Mouse (Mus musculus) CH12.LX (cell line): Measurements from ENCODE around the gene Cpsf6.

Source experiments
- CHD2 ChIP-seq: IDR thresholded peaks from 2 replicates; pipeline ENCODE4 v1.6.1; 2011; ENCODE audit warnings: low read length, improper control_type of control experiment
- CTCF ChIP-seq, 2 experiments: IDR thresholded peaks in 1 of 2; conservative IDR thresholded peaks in 1 of 2; 2 replicates each; pipeline ENCODE4 v1.5.1; 2011 to 2012; ENCODE audit warnings: low read depth in 2 of 2, low read length in 2 of 2, improper control_type of control experiment in 1 of 2, inconsistent platforms in 1 of 2, mild to moderate bottlenecking in 1 of 2, moderate library complexity in 1 of 2
- EP300 ChIP-seq: IDR thresholded peaks from 2 replicates; pipeline ENCODE4 v1.6.1; 2011; ENCODE audit warnings: low read length, improper control_type of control experiment
- IRF4 ChIP-seq: IDR thresholded peaks from 2 replicates; pipeline ENCODE4 v1.6.1; 2014; ENCODE audit warnings: low read depth, mild to moderate bottlenecking, inconsistent platforms, low read length, improper control_type of control experiment
- JUND ChIP-seq: conservative IDR thresholded peaks from 2 replicates; pipeline ENCODE4 v1.6.1; 2011; ENCODE audit warnings: low read depth, low read length, improper control_type of control experiment
- MAFK ChIP-seq: IDR thresholded peaks from 2 replicates; pipeline ENCODE4 v1.6.1; 2011; ENCODE audit warnings: low read length, improper control_type of control experiment; ENCODE audit not compliant: insufficient replicate concordance
- NELFE ChIP-seq: IDR thresholded peaks from 2 replicates; pipeline ENCODE4 v1.6.1; 2011; ENCODE audit warnings: low read depth, low read length, improper control_type of control experiment
- NRF1 ChIP-seq: IDR thresholded peaks from 2 replicates; pipeline ENCODE4 v1.6.1; 2014; ENCODE audit warnings: low read depth, mild to moderate bottlenecking, inconsistent platforms, low read length, improper control_type of control experiment, moderate library complexity
- POLR2A ChIP-seq: IDR thresholded peaks from 2 replicates; pipeline ENCODE4 v1.6.1; 2011; ENCODE audit warnings: low read depth, mild to moderate bottlenecking, improper control_type of control experiment, low read length
- POLR2AphosphoS2 ChIP-seq: IDR thresholded peaks from 2 replicates; pipeline ENCODE4 v1.6.1; 2011; ENCODE audit warnings: low read depth, low read length, improper control_type of control experiment
- UBTF ChIP-seq: IDR thresholded peaks from 2 replicates; pipeline ENCODE4 v1.6.1; 2012; ENCODE audit warnings: low read depth, mild to moderate bottlenecking, inconsistent platforms, low read length, improper control_type of control experiment, moderate library complexity
- USF1 ChIP-seq: IDR thresholded peaks from 2 replicates; pipeline ENCODE4 v1.6.1; 2014; ENCODE audit warnings: low read depth, mild to moderate bottlenecking, inconsistent platforms, low read length, improper control_type of control experiment

GRCm38 (mm10) chr10:117414726-117415125 lies 34.9 kb upstream of the Cpsf6 start:
- TF ChIP-seq CTCF (conservative IDR thresholded peaks at IDR 0.05 in 1 of 2, IDR thresholded peaks at IDR 0.05 in 1 of 2; ENCODE audit: low read depth in 2 of 2, low read length in 2 of 2) (no peak), POLR2A (no peak), POLR2AphosphoS2 (no peak), NELFE (no peak), UBTF (no peak), EP300 (no peak), MAFK (no peak), CHD2 (no peak), NRF1 (no peak), JUND (no peak), IRF4 (no peak), USF1 (no peak)
